Mouse (Mus musculus) limb, embryonic 11.5 days (tissue): ENCODE measurements at regions not wholly inside any gene's neighbourhood (a gene's known extent, or its start where the extent isn't known, plus 50 kb on each side); places are given as distances from the start of the nearest gene placed in this dataset.

ENCODE experiments used
- ATAC-seq: fragments of 200-750 bp; cut with Nextera tagmentation; 2 replicates; pipeline ENCODE4 v1.8.0; 2017; ENCODE audit warnings: low read depth; ENCODE audit not compliant: insufficient number of reproducible peaks, low FRiP score, low TSS enrichment
- DNase-seq: peaks from one replicate; pipeline ENCODE4 v3.0.0-alpha.2; 2015; ENCODE audit warnings: low spot score
- H3K27ac ChIP-seq: fragments of 300-500 bp; sonication (generic); replicated peaks from 2 replicates; pipeline ENCODE4 v1.5.1; 2014; ENCODE audit warnings: low read depth, mild to moderate bottlenecking, low read length
- H3K27me3 ChIP-seq: fragments of 300-500 bp; sonication (generic); 2 replicates; pipeline ENCODE4 v1.6.1; 2014; ENCODE audit warnings: mild to moderate bottlenecking, low read length, mixed read lengths; ENCODE audit not compliant: control insufficient read depth, insufficient read depth
- H3K36me3 ChIP-seq: fragments of 300-500 bp; sonication (generic); 2 replicates; pipeline ENCODE4 v1.6.1; 2014; ENCODE audit warnings: mild to moderate bottlenecking, low read length, moderate library complexity, mixed read lengths; ENCODE audit not compliant: control insufficient read depth, insufficient read depth
- H3K4me1 ChIP-seq: fragments of 300-500 bp; sonication (generic); 2 replicates; pipeline ENCODE4 v1.6.1; 2014; ENCODE audit warnings: low read length, mixed read lengths; ENCODE audit not compliant: control insufficient read depth, insufficient read depth
- H3K4me2 ChIP-seq: fragments of 300-500 bp; sonication (generic); 2 replicates; pipeline ENCODE4 v1.6.1; 2014; ENCODE audit warnings: low read depth, mild to moderate bottlenecking, moderate library complexity; ENCODE audit not compliant: severe bottlenecking
- H3K4me3 ChIP-seq: fragments of 300-500 bp; sonication (generic); 2 replicates; pipeline ENCODE4 v1.5.1; 2014; ENCODE audit warnings: low read depth, low read length
- H3K9ac ChIP-seq: fragments of 300-500 bp; sonication (generic); 2 replicates; pipeline ENCODE4 v1.6.1; 2014; ENCODE audit warnings: mild to moderate bottlenecking, low read length
- H3K9me3 ChIP-seq: fragments of 300-500 bp; sonication (generic); 2 replicates; pipeline ENCODE4 v1.6.1; 2016; ENCODE audit warnings: low read length; ENCODE audit not compliant: control insufficient read depth
- WGBS: fragments of 180-500 bp; shearing (Covaris S2); extraction: QIAGEN DNeasy Blood & Tissue Kit; methylation state at CpG from one replicate; pipeline ENCODE4 v1.1.7; 2014; 5-methylcytosine and 5-hydroxymethylcytosine counted together

DNA sequence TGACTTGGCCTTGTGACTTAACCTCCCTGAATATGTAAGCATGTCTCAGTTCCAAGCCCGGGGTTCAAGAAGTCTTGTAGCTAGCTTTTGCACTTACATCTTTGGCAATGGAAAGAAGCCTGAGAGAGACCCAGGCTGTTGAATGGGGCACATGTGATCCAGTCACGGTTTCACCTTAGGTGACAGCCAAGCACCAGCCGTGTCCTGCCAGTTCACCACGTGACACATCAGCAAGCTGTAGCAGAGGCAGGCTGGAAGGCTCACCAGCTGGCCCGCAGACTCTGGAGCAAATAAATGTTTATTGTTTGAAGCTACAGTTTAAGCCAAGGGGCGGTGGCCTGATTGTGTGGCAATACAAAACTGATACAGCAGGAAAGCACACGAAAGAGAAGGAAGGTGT lies 89.3 kb upstream of the Sertad2 start:
- no peak overlapping the region for H3K27ac ChIP-seq
- peaks cover 3% of the 10 kb centered on the region; the same call in 1 of the 2 replicates for H3K27me3 ChIP-seq
- H3K36me3 ChIP-seq = no peaks in the 10 kb centered on the region
- no peak overlapping the region for H3K4me2 ChIP-seq
- ATAC-seq (no peak), DNase-seq (no peak)
- H3K9ac ChIP-seq = no peak overlapping the region
- WGBS = 75% methylated on average over 7 of the region's 7 CpGs
- H3K4me3 ChIP-seq = no peak overlapping the region
- peaks cover 9% of the 10 kb centered on the region for H3K4me1 ChIP-seq
- H3K9me3 ChIP-seq = no peaks in the 10 kb centered on the region

DNA sequence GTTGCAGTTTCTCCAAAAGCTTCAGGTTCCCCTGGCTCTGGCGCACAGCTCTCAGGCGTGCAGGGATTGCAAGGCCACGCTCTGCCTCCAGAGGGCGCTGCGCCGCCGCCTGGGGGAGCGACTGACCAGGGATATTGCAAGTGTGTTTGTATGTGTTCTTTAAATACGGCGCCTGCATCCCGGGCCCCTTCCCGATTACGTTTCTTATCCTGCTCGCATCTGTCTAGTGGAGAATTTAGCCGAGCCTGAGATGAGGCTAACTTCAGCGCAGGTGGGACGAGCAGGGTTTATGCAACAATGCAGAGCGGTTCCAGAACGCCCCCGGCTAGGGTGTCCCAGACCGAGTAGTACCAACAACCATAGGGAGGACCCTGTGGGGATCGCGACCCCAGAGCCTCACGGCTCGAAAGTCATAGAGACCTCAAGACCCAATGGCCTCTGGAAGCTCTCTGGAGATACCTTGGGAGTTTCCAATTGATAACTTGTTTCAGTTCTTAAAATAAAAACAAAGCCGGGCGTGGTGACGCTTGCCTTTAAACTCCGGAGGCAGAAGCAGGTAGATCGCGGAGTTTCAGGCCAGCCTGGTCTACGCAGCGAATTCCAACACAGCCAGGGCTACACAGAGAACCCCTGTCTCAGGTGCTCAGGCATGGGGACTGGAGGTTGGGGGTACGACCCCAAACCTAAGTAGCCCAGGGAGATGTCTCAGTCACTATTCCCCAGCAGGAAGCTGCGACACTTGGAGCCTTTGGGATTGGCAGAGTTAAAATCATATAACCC lies 87.8 kb upstream of the Sertad2 start:
- Histone ChIP-seq H3K4me1 (peaks cover 10% of the 10 kb centered on the region), H3K27ac (no peak overlapping the region)
- under 1% methylated on average over 35 of the region's 35 CpGs for WGBS

DNA sequence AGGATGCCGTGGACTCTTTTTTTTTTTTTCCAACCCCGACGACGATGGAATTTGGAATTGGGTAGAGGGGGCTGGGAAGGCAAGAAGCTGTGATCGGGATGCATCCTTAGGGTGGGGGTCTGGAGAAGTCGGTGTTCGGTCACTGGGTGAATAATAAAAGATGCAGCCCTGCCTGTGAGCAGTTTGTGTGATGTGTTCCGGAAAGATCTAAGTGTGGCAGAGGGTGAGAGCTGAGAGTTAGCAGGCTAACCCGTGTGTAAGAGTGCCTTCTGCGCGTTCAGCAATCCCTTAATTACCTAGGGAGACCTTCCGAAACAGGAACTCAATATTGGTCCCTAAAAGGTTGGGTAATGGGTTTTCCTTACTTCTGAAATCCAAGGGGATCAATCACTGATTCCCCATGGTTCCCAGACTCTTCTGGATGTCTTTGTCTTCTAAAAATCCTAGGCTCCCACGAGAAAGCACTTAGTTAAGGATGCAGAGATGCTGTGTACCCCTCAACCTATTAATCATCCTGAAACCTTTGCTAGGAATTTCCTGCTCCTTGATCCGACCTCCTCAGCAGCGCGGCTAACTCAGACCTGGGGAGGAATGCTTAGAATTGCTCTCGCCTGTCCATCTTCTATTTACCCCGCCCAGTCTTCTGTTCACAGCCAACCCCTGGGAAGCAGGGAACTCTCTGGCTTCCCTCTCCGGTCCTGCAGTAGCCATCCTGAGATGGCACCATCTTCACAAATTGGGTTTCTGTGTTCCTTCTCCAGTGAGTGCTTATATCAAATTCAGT lies 87.0 kb upstream of the Sertad2 start:
- Histone ChIP-seq H3K4me1 (peaks cover 12% of the 10 kb centered on the region), H3K4me2 (peak overlapping the region; percentile 59), H3K9me3 (no peaks in the 10 kb centered on the region), H3K36me3 (no peaks in the 10 kb centered on the region), H3K27ac (no peak overlapping the region), H3K27me3 (peaks cover 3% of the 10 kb centered on the region; the same call in 1 of the 2 replicates), H3K4me3 (peak overlapping the region; percentile 34), H3K9ac (0 out of 2 replicates have a peak overlapping the region, but pooled peaks have one; percentile 8)
- DNase-seq (peak; percentile 51), ATAC-seq (no peak)
- 2% methylated on average over 19 of the region's 19 CpGs for WGBS

More for the DNA sequence above, 87.8 kb upstream of the Sertad2 start:
- peaks cover 3% of the 10 kb centered on the region; the same call in 1 of the 2 replicates for H3K27me3 ChIP-seq
- no peaks in the 10 kb centered on the region for H3K9me3 ChIP-seq
- H3K4me2 ChIP-seq = peak overlapping the region; percentile 59
- H3K9ac ChIP-seq = peak overlapping the region; percentile 8; the same call in 1 of the 2 replicates
- DNase-seq (peak; percentile 98), ATAC-seq (peak; percentile 73; the same call in 1 of the 2 replicates)
- no peaks in the 10 kb centered on the region for H3K36me3 ChIP-seq
- H3K4me3 ChIP-seq = peak overlapping the region; percentile 34

- H3K27me3 ChIP-seq = peaks cover 3% of the 10 kb centered on the region; the same call in 1 of the 2 replicates
- H3K4me1 ChIP-seq = peaks cover 12% of the 10 kb centered on the region
- WGBS = 94% methylated on average over 8 of the region's 8 CpGs
- no peak overlapping the region for H3K9ac ChIP-seq
- no peaks in the 10 kb centered on the region for H3K36me3 ChIP-seq
- H3K4me3 ChIP-seq = no peak overlapping the region
- ATAC-seq = no peak
- DNase-seq = no peak
- H3K27ac ChIP-seq = no peak overlapping the region
- no peaks in the 10 kb centered on the region for H3K9me3 ChIP-seq
- H3K4me2 ChIP-seq = no peak overlapping the region
These were observed 83.9 kb upstream of the Sertad2 start for GRCm38 (mm10) chr11:20459140-20459539.

GRCm38 (mm10) chr11:20460501-20460921 lies 82.5 kb upstream of the Sertad2 start:
- no peak overlapping the region for H3K4me2 ChIP-seq
- H3K27me3 ChIP-seq = peaks cover 3% of the 10 kb centered on the region; the same call in 1 of the 2 replicates
- WGBS = 56% methylated on average over 7 of the region's 7 CpGs
- H3K9ac ChIP-seq = no peak overlapping the region
- H3K4me3 ChIP-seq = no peak overlapping the region
- peaks cover 12% of the 10 kb centered on the region for H3K4me1 ChIP-seq
- DNase-seq (no peak), ATAC-seq (no peak)
- H3K27ac ChIP-seq = no peak overlapping the region
- no peaks in the 10 kb centered on the region for H3K9me3 ChIP-seq
- no peaks in the 10 kb centered on the region for H3K36me3 ChIP-seq

DNA sequence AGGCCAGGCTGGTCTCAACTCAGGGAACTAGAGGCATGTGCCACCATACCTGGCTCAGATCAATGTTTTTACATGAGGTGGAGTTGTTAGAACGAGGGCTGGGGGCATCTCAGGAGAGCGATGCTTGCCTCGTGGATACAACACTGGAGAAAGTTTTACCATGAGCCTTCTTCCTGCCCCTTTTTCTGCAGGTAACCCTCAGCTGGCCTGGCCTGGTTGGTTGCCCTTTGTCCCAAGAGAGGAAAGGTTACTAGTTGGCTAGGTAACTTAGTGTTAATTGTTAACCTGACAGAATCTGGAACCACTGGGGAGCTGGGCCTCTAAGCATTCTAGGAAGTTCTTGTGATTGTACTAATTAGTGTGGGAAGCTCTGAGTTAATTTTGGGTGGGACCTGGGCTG lies 81.0 kb upstream of the Sertad2 start:
- 81% methylated on average over 3 of the region's 3 CpGs for WGBS
- ATAC-seq (no peak), DNase-seq (no peak)
- H3K4me2 ChIP-seq = no peak overlapping the region
- H3K27ac ChIP-seq = no peak overlapping the region
- peaks cover 2% of the 10 kb centered on the region; the same call in 1 of the 2 replicates for H3K4me1 ChIP-seq
- no peaks in the 10 kb centered on the region for H3K27me3 ChIP-seq
- no peaks in the 10 kb centered on the region for H3K36me3 ChIP-seq
- H3K9ac ChIP-seq = no peak overlapping the region
- H3K9me3 ChIP-seq = no peaks in the 10 kb centered on the region
- no peak overlapping the region for H3K4me3 ChIP-seq

DNA sequence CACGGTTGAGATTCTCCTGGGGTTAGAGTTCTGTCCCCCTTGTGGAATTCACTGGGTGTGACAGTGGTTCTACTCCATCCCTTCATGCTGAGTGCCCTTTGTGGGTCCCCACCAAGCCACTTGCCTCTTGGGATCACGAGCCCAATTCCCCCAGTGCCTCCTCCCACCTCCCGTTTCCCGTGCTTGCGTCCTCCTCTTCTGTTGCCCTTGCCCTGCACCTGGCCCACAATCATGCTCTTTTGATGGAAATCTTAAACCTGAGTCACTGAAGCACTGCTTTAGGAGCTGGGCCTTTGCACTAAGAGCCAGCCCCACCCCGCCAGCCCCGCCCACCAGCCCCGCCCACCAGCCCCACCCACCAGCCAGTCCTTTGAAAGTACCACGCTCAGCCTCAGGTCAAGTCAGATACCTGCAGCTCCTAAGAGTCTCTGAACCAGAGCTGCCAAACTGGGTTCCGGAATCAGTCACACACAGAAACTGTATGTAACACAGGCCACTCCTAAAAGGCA lies 79.8 kb upstream of the Sertad2 start:
- ATAC-seq = no peak; the same call in 1 of the 2 replicates
- H3K9me3 ChIP-seq = no peaks in the 10 kb centered on the region
- H3K4me1 ChIP-seq = peaks cover 2% of the 10 kb centered on the region; the same call in 1 of the 2 replicates
- no peak for DNase-seq
- no peaks in the 10 kb centered on the region for H3K27me3 ChIP-seq
- no peak overlapping the region for H3K27ac ChIP-seq
- H3K4me2 ChIP-seq = no peak overlapping the region
- no peak overlapping the region for H3K4me3 ChIP-seq
- WGBS = 12% methylated on average over 10 of the region's 10 CpGs
- H3K9ac ChIP-seq = no peak overlapping the region
- no peaks in the 10 kb centered on the region for H3K36me3 ChIP-seq

- no peak overlapping the region for H3K4me2 ChIP-seq
- ATAC-seq = no peak
- H3K4me1 ChIP-seq = peaks cover 2% of the 10 kb centered on the region; the same call in 1 of the 2 replicates
- no peaks in the 10 kb centered on the region for H3K9me3 ChIP-seq
- no peaks in the 10 kb centered on the region for H3K27me3 ChIP-seq
- H3K4me3 ChIP-seq = no peak overlapping the region
- no peak overlapping the region for H3K9ac ChIP-seq
- 80% methylated on average over 8 of the region's 8 CpGs for WGBS
- H3K36me3 ChIP-seq = no peaks in the 10 kb centered on the region
- no peak for DNase-seq
- H3K27ac ChIP-seq = no peak overlapping the region
These were observed 78.5 kb upstream of the Sertad2 start for GRCm38 (mm10) chr11:20464564-20464963.
